Mouse (Mus musculus): ENCODE data around the gene Cdkn2a. TPM values are rescaled to one million over a fixed set of nuclear protein-coding genes. Genes with fewer than 3 reads are reported as not detected.

The Cdkn2a gene
- polyA plus RNA-seq, 1 experiment from 2014 or later, result not detected

DNA sequence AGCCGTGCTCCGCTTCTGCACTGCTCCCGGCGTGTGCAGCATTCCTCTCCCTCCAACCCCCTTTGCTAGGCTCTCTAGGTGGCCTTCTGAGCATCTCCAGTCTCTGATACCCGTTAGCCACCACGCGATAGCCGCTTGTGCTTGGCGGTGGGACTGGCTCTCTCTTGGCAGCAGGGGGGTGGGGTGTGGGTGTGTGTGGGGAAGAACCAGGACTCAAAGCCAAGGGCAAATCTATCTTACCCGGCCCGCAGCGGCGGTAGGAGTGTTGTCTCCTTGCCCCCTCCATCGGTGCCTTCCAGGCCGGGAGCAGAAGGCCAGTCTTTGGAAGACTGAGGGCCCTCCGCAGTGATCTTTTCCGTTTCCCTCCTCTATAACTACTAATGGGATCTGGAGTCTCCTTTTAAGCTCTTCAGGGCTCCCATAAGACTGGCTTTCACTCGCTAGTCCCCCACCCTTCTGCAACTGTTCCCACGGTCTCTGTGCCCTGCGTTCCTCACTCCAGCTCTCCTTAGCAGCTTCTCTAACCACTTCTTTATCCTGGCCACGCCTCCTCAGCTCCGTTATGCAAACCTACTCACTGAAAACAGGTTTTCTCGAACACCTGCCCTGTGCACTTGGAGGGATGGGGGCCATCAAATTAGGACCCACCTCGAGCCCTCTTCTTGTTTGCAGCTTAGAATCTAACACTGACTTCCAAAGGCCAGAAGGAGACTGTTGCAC, 19.5 kb downstream of the Cdkn2a start:
- Histone ChIP-seq H3K9me3 (no peaks in the 10 kb centered on the region), H3K4me3 (no peak overlapping the region), H3K4me1 (replicated peaks) (no peaks in the 10 kb centered on the region), H3K27ac (replicated peaks) (no peak overlapping the region), H3K4me2 (no peak overlapping the region), H3K27me3 (peaks cover 98% of the 10 kb centered on the region), H3K36me3 (no peaks in the 10 kb centered on the region), H3K9ac (no peak overlapping the region)
- ATAC-seq (ENCODE audit: low read depth), result no peak
- under 1% methylated on average over 24 of the region's 24 CpGs for WGBS

DNA sequence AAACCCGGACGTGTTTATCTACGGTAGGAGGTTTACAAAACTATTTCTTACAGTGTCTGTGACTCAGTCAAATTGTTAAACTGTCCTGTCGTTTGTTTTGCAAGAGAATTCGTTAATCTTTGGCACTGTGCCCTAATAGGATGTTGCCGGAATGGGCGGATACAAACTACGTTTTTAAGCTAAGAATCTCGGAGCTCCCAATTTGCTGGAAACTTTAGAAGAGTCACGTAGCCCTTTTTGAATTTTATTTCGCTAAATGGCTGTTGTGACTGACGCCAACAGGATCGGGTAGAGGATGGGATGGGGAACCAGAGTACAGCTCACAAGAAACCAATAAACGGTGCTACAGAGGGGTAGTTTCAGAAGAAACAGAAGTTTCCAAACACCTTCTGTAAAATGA, 20.4 kb downstream of the Cdkn2a start:
- H3K4me3 ChIP-seq, result no peak overlapping the region
- no peak overlapping the region for H3K27ac ChIP-seq (replicated peaks)
- H3K4me1 ChIP-seq (replicated peaks), result no peaks in the 10 kb centered on the region
- H3K27me3 ChIP-seq, result peaks cover 97% of the 10 kb centered on the region
- H3K9me3 ChIP-seq, result no peaks in the 10 kb centered on the region
- ATAC-seq (ENCODE audit: low read depth), result no peak
- H3K36me3 ChIP-seq, result no peaks in the 10 kb centered on the region
- no peak overlapping the region for H3K4me2 ChIP-seq
- WGBS, result under 1% methylated on average over 14 of the region's 14 CpGs
- H3K9ac ChIP-seq, result no peak overlapping the region

DNA sequence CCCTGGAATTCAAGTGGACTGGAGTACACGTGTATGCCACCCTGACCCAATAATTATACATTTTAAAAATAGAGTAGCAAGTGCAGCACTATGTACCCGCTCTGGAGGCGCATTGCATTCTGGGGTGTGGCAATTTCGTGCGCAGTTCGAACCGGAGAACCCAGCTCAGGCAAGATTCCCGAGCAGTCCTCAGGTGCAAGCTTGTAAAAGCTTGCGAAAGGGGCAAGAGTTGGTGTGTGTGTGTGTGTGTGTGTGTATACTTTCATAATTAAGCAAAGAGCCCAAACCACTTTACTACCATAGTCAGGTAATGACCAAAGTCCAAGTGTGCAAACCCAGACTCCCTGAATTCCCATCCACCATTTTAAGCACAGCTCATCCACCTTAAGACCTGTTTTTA, 20.9 kb downstream of the Cdkn2a start:
- ATAC-seq (ENCODE audit: low read depth), result no peak
- H3K4me2 ChIP-seq, result no peak overlapping the region
- H3K9ac ChIP-seq, result no peak overlapping the region
- WGBS, result under 1% methylated on average over 9 of the region's 9 CpGs
- peaks cover 97% of the 10 kb centered on the region for H3K27me3 ChIP-seq
- no peaks in the 10 kb centered on the region for H3K36me3 ChIP-seq
- no peak overlapping the region for H3K27ac ChIP-seq (replicated peaks)
- H3K4me1 ChIP-seq (replicated peaks), result no peaks in the 10 kb centered on the region
- H3K4me3 ChIP-seq, result no peak overlapping the region
- no peaks in the 10 kb centered on the region for H3K9me3 ChIP-seq

DNA sequence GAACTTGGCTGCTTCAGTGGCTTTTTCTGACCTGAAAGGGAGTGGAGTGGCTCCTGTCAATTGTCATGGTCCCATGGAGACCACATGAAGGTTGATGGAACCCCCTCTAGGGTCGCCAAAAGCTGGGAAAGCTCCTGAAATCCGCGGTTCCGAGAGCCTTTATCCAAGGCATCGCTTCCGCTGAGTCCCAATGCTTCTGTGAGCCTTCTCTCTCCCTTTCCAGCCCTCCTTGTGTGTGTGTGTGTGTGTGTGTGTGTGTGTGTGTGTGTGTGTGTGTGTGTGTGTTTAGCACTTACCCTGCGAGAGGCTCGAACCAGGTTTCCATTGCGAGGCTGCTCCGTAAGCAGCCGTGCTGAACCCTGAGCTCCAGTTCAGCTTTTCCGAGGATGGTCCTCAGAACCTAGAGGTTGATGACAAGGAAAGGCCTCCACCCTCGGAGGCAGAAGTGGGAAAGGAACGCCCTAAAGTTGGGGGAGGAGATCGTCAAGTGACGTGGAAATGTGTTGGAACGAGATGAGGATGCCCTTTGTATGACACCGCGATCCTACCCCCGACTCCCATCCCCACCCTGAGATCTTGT, 21.4 kb downstream of the Cdkn2a start:
- Histone ChIP-seq H3K27ac (replicated peaks) (no peak overlapping the region), H3K4me3 (no peak overlapping the region), H3K27me3 (peaks cover 97% of the 10 kb centered on the region), H3K9ac (no peak overlapping the region), H3K4me1 (replicated peaks) (no peaks in the 10 kb centered on the region), H3K4me2 (no peak overlapping the region), H3K9me3 (no peaks in the 10 kb centered on the region), H3K36me3 (no peaks in the 10 kb centered on the region)
- 1% methylated on average over 20 of the region's 20 CpGs for WGBS
- no peak for ATAC-seq (ENCODE audit: low read depth)

DNA sequence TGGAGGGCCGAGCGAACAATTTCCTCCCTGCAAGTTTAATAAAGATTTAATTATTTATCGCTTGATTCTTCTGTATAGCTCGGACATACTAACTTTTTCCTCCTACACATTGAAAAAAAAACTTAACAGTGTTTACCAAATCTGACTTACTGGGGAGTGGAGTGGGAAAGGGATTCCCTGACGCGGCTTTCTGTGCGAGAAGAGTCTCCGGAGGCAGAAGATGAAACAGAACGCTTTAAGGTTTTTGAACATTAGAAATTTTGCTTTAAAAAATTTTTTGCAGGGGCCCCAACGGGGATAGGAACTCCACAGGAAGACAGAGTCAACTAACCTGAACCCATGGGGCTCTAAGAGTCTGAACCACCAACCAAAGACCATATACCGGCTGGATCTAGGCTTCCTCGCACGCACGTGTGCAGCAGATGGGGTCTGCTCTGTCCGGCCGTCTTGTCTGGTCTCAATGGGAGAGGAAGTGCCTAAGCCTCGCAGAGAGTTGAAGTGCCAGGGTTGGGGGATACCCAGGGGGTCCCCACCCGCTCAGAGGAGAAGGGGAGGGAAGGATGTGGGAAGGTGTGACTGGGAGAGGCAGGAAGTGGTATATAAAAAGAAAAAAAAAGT, 22.2 kb downstream of the Cdkn2a start:
- Histone ChIP-seq H3K27me3 (peaks cover 95% of the 10 kb centered on the region), H3K4me1 (replicated peaks) (no peaks in the 10 kb centered on the region), H3K27ac (replicated peaks) (no peak overlapping the region), H3K36me3 (no peaks in the 10 kb centered on the region), H3K9ac (no peak overlapping the region), H3K9me3 (no peaks in the 10 kb centered on the region), H3K4me3 (no peak overlapping the region), H3K4me2 (no peak overlapping the region)
- no peak for ATAC-seq (ENCODE audit: low read depth)
- 3% methylated on average over 18 of the region's 18 CpGs for WGBS

DNA sequence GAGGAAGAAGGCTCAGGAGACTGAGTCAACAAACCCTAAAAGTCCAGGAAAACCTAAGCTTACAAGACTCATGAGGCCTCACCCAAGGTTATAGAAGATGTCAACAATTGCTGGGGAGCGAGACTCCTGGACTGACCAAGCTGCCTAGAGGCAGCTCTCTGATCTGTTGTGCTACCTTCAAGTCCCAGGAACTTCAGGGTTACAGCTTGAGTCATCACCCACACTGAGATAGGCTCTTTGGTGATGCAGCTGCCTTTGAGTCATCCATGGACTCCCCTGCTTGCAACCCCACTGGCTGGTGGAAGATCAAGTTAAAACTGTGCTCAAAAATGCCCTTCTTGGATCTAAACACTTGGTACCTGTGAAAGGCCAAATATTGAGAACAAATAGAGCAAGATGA, 36.7 kb downstream of the Cdkn2a start:
- Histone ChIP-seq H3K9ac (no peak overlapping the region), H3K9me3 (no peaks in the 10 kb centered on the region), H3K4me1 (replicated peaks) (no peaks in the 10 kb centered on the region), H3K4me2 (no peak overlapping the region), H3K27ac (replicated peaks) (no peak overlapping the region), H3K4me3 (no peak overlapping the region), H3K36me3 (no peaks in the 10 kb centered on the region), H3K27me3 (no peaks in the 10 kb centered on the region)
- 88% methylated on average over 1 of the region's 1 CpGs for WGBS
- no peak for ATAC-seq (ENCODE audit: low read depth)

DNA sequence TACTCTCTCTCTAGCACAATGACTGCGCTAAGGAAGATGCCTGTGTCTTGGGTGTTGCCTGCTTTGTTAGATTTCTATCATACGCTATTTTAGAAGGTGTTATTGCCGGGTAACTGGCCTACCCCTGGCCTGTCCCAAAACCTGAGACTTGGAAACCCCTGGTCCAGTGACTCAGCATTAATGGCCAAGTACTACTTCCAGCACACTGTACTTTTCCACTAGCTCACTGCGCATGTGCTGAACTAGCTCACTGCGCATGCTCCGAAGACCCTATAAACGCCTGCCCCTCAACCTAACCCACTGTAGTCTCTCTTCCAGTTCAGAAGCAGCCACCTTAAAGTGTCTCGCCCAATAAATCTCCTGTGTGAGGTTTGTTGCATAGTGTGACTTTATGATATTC, 60.0 kb downstream of the Cdkn2a start:
- WGBS, result 91% methylated on average over 8 of the region's 8 CpGs
- ATAC-seq (ENCODE audit: low read depth), result no peak

More for the DNA sequence above, 60.0 kb downstream of the Cdkn2a start:
- Histone ChIP-seq H3K9ac (no peak overlapping the region), H3K4me2 (no peak overlapping the region), H3K4me3 (no peak overlapping the region), H3K36me3 (no peaks in the 10 kb centered on the region), H3K4me1 (replicated peaks) (no peaks in the 10 kb centered on the region), H3K9me3 (no peaks in the 10 kb centered on the region), H3K27me3 (no peaks in the 10 kb centered on the region), H3K27ac (replicated peaks) (no peak overlapping the region)

Other genes with a start within 250 kb of the Cdkn2a start
- gene Mtap, start 157.5 kb downstream of the Cdkn2a start, polyA plus RNA-seq (2015; fragmentation: Nextera tagmentation; extraction: Ambion mirVana), result 23.9 and 28.8 TPM in 2 replicates
- gene Cdkn2b, start 16.4 kb upstream of the Cdkn2a start, polyA plus RNA-seq (2015; fragmentation: Nextera tagmentation; extraction: Ambion mirVana), result 0.78 and 0.92 TPM in 2 replicates